Mouse (Mus musculus): ENCODE data around the gene Eef1akmt3.

Eef1akmt3 gene

DNA sequence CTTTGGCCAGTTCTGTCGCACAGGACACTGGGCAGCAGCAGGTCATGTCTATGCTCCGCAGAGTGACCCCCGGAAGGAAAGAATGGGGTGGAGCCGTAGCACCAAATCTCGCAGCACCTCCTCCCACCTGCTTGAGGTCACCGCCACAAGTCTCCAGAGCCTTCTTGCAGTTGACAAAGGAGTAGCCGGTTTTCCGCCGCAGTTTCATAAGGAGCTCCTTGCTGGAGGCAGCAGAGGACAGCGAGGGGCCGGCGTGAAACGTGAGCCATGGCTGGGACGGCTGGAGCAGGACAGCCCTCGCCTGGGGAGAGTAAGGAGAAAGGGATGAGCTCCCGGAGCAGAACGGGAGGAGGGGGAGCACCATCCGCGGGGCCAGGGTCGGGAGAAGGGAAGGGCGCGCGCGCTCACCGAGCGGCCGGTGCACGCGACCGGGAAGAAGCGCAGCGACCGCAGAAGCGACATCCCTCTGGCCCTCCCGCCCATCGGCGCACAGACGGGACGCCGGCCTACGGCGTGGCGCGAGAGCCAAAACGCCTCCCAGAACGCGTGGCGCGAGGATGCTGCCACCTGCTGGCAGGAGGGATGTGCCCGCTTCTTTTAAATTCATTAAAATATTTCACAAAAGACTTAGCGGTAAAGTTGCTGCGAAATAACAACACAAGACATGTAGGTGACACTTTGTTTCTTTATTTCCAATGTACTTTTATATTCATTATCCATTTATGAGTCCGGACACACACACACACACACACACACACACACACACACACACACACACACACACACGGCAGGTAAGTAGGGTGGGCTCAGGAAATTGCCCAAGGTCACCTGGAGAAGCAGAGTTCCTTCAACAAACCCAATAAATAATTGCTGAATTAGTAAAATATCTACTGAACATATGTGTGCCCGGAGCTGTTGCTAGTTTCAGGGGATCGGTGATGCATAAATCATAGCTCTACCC is 10.7 kb downstream of the Eef1akmt3 start, which contains the start of gene Tsfm:
Tsfm (minus strand) TSS at position 505 of the 961 bp plus-strand sequence.
- in situ Hi-C loops (cut with MboI; ENCODE audit: low pct_unique_long_range_greater_than_20kb in 1 of 2, low sequenced_read_pairs in 2 of 2, unreplicated experiment in 1 of 2), result no loop called here

DNA sequence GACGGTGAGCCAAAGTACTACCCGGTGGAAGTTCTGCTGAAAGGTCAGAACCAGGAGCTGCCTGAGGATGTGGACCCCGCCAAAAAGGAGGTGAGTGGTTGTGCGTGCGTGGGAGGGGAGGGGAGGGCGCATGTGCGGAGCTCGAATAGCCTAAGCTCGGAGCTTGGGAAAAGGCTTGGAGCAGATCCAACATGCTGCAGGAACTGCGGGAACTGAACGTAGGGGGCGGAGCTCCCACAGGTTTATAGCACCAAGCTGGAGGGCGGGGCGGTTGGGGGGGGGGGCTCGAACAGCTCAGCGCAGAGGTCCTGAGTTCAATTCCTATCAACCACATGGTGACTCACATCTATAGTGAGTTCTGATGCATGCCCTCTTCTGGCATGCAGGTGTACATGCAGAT is 22.9 kb downstream of the Eef1akmt3 start:
- in situ Hi-C loops (cut with MboI; ENCODE audit: low pct_unique_long_range_greater_than_20kb in 1 of 2, low sequenced_read_pairs in 2 of 2, unreplicated experiment in 1 of 2), result no loop called here

DNA sequence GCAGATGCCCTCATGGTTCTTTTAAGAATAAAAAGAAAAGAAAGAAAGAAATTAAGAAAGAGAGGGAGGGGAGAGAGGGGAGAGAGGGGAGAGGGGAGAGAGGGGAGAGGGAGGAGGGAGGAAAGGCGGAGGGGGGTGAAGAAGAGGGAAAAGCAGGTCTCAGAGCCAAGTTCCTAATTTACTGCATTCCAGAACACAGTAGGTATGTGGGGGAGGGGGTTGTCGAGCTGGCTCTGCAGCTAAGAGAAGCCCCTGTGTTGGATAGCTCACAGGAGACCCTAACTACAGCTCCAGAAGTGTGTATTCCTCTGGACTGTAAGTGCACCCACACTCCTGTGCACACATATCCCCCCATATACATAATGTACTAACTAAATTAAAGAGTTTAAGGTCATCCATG is 24.2 kb downstream of the Eef1akmt3 start:
- in situ Hi-C loops (cut with MboI; ENCODE audit: low pct_unique_long_range_greater_than_20kb in 1 of 2, low sequenced_read_pairs in 2 of 2, unreplicated experiment in 1 of 2), result no loop called here

DNA sequence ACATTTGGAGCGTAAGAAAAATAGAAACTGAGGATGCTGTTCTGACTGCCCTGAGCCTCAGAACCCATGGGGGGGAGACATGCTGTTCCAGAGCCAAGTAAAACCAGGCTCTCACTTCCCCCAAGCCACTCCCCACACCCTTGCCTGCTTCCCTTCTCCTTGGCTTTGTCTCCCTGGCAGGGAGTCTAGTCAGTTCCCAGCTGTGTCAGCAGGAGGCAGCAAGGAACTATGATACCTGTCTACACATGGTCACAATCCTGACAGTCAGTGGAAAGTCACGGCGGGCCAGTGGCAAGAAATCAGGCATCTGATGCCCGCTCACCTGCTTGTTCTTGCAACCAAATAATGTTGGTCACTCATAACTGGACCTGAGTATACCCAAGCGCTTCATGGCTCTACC is 24.8 kb downstream of the Eef1akmt3 start:
- in situ Hi-C loops (cut with MboI; ENCODE audit: low pct_unique_long_range_greater_than_20kb in 1 of 2, low sequenced_read_pairs in 2 of 2, unreplicated experiment in 1 of 2), result no loop called here

DNA sequence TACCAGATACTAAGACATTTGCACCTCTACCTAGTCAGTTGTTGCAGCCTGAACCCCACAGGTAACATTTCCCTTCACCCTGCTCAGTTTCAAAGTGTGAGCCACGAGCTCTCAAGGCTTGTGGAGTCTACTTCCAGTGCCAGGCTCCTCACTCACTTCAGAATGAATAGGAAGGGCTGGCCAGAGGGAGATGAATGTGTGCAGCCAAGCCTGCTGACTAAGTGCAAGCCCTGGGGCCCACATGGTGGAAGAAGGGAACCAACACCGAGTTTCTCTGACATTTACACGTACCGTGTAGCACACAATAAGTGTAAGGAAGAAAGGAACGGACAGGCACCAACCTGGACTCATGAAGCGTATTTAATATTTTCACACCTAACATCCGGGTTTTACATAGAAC is 37.5 kb downstream of the Eef1akmt3 start:
- in situ Hi-C loops (cut with MboI; ENCODE audit: low pct_unique_long_range_greater_than_20kb in 1 of 2, low sequenced_read_pairs in 2 of 2, unreplicated experiment in 1 of 2), result no loop called here

DNA sequence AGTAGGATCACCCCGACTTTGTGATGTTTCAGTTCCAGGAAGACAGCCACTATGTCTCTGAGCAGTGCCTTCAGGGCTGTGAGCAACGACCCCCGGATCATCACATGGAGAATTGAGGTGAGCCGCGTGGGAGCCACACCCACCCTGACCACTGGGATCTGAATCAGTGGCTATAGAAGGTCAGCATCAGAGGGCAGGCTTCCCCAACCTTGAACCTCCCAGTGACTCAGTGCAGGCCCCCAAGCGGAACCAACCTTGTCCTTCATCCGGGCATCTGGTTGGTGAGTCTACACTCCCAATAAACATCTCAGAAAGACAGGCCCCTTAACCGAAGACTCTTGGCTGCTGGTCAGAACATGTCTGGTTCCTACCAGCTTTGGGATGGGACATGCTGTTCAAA is 38.0 kb downstream of the Eef1akmt3 start:
- in situ Hi-C loops (cut with MboI; ENCODE audit: low pct_unique_long_range_greater_than_20kb in 1 of 2, low sequenced_read_pairs in 2 of 2, unreplicated experiment in 1 of 2), result no loop called here

DNA sequence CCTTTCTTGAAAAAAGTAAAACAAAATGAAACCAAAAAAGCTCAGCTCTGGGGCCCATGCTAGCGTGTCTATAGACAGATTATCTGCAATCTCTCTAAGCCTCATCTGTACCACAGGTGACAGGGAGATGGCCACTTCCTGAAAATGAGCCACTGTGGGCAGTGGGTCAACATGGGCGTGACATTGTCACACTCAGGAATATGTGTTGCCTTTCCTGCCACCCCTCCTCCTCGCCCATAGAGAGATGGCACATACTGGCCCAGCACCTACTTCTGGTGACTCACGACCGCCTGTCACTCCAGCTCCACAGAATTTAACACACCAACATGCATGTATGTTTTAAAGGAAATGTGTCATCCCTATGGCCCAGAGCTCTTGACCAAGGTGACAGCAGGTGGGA is 38.5 kb downstream of the Eef1akmt3 start:
- in situ Hi-C loops (cut with MboI; ENCODE audit: low pct_unique_long_range_greater_than_20kb in 1 of 2, low sequenced_read_pairs in 2 of 2, unreplicated experiment in 1 of 2), result no loop called here

DNA sequence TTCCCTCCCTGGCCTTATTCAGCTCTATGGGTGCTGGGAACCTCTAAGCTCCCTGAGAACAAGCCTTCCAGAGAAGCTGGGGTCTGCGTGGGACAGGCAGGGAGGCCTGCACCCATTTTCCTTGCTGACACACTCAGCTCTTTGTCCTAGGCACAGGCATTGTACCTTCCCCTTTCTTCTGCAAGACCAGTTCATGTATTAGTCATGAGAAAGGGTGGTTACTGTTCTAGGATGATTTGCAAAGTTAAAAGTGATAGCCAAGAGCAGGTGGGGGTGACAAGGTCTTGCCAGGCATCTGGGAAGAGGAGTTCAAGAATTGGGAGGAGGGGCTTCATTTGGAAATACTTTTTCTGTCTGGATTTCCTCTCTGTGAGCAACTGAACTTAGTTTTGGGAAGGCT is 39.3 kb downstream of the Eef1akmt3 start:
- in situ Hi-C loops (cut with MboI; ENCODE audit: low pct_unique_long_range_greater_than_20kb in 1 of 2, low sequenced_read_pairs in 2 of 2, unreplicated experiment in 1 of 2), result no loop called here

DNA sequence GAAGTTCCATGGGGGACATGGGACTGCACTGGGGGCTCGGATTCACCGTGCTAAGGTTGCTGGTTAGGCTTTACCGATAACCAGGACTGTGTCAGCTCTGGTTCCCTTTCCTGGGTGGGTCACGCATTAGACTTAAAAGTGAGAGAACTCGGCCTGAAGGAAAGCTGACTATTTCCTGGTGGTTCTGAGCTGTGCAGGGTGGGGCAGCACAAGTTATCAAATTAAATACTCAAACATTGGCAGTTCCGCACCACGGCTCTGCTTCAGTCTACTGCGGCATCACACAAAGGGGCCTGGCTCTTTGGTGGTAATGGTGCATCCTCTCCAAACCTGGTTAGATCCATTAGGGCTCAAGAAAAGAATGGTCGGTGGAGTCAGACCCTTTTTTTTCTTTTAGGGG is 40.0 kb downstream of the Eef1akmt3 start:
- in situ Hi-C loops (cut with MboI; ENCODE audit: low pct_unique_long_range_greater_than_20kb in 1 of 2, low sequenced_read_pairs in 2 of 2, unreplicated experiment in 1 of 2), result no loop called here

DNA sequence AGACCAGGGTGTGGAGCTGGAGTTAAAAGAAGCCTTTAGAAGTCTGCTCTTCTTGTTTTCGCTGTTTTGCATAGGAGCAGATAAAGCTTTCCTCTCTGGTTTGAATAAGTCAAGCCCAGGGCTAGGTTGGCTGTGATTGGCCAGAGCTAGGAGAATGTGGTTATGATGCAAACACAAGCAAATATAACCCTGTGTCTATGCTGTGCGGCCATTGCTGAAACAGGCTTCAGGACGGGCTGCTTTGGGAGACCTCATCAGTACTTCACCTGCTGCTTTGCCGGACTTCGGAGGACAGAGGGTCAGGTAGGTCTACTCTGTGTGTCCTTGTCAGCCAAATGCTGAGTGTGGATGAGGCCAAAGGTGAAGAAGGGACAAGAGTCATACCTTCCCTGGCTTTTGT is 40.8 kb downstream of the Eef1akmt3 start, which contains the start of gene Avil:
Avil (plus strand) TSS at position 181 of the 400 bp plus-strand sequence.
- in situ Hi-C loops (cut with MboI; ENCODE audit: low pct_unique_long_range_greater_than_20kb in 1 of 2, low sequenced_read_pairs in 2 of 2, unreplicated experiment in 1 of 2), result no loop called here

DNA sequence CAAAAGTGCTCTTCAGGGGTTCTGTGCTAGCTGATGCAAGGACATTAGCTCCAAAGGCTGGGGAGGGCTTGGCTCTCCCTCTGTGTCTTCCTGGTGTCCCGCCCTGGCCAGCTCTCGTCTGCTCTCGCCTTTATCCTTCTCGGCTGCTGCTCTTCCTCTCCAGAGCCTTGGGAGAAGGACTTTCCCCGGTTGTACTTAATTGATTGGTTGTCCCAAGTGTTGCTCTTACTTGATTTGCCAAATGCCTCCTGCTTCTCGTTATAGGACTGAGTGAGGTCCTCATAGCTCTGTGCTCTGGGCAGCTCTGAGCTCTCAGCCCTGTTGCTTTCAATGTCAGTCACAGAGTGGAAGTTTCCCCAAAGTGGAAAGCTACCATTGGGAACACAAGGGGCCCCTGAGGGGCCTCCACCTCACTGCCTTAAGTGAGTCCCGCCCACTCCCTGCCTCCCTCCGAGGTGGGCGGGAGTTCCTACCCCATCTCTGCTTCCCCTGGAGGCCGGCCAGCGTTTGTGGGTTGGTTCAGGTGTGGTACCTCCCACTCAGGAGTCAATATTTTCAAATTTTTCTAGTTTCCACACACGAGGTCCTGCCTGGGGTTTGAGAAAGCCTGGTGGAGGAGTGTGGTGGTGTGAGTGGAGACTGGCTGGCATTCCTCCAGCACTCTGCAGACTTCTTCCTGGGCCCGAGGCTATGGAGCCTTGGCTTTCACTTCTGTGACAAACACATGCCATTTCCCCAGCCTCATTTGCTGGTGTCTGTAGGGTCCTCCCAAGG is 43.8 kb downstream of the Eef1akmt3 start:
- in situ Hi-C loops (cut with MboI; ENCODE audit: low pct_unique_long_range_greater_than_20kb in 1 of 2, low sequenced_read_pairs in 2 of 2, unreplicated experiment in 1 of 2), result no loop called here

DNA sequence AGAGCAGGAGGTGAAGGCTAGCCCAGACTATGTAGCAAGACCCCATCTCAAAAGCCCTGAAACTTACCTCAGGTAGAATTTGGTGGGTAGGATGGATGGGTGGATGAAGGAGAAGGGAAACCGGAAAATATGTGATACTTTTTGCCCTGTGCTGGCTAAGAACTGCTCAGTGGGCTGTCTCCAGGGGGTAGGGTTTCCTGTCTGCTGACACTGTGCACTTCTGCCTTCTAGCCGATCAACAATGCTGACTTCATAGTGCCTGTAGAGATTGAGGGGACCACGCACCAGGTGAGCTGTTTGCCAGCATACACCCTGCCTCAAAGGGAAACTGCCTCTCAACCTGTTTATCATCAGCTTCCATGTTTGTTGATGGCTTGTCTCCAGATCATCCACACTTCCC is 47.7 kb downstream of the Eef1akmt3 start:
- in situ Hi-C loops (cut with MboI; ENCODE audit: low pct_unique_long_range_greater_than_20kb in 1 of 2, low sequenced_read_pairs in 2 of 2, unreplicated experiment in 1 of 2), result loop anchor here (5.0 kb wide), 2 partner anchors 66 to 76 kb away; no protein-coding TSS in a partner anchor

DNA sequence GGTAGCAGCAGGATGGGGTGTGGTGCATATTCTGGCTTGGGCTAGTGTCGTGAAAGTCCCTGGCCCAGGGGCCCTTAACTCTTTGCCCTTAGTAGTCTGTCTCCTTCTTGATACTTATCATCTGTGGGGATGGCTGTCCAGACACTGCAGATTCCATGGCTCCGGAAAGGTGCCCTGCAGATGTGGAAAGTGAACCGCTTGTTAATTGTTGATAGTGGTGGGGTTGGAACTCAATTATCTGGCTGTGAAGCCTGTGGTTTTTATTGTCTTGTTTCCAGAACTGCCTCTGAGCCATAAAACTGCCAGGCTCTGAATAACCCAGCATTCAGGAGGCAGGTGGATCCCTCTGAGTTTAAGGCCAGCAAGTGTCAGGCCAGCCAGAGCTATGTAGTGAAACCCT is 49.6 kb downstream of the Eef1akmt3 start:
- in situ Hi-C loops (cut with MboI; ENCODE audit: low pct_unique_long_range_greater_than_20kb in 1 of 2, low sequenced_read_pairs in 2 of 2, unreplicated experiment in 1 of 2), result loop anchor here (5.0 kb wide), 2 partner anchors 64 to 74 kb away; no protein-coding TSS in a partner anchor

DNA sequence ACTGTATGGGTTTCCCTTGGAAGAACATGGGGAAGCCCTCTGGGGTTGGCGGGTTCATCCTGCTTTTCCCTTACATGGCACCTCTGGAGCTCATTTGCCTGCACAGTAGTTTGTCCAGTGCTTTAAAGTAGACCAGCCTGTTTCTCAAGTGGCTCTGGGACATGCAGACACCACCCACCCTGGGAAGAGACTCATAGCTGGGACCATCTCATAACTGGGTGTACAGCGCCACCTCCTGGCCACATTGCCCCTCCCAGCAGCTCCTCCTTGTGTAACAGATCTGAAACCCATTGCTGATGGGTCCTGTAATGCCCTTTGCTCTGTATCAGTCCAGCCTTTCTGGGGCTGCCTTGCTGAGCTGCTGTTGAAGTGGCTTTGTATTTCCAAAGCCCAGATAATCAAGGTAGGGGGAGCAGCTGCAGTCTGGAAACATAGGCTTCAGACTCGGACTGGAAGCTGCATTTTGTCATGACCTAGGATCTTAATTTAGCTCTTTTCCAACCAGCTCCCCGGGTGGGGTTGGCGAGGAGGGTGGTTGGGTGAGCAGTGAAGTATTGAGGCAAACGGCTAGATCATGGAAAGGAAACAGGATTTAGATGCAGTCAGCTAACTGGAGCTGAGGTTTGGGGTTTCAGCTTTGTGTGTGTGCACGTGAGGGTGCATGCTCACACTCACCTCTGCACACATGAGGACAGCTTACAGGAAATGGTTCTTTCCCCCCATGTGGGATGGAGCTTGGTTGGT is 50.8 kb downstream of the Eef1akmt3 start:
- in situ Hi-C loops (cut with MboI; ENCODE audit: low pct_unique_long_range_greater_than_20kb in 1 of 2, low sequenced_read_pairs in 2 of 2, unreplicated experiment in 1 of 2), result loop anchor here (5.0 kb wide), 2 partner anchors 63 to 73 kb away; no protein-coding TSS in a partner anchor

DNA sequence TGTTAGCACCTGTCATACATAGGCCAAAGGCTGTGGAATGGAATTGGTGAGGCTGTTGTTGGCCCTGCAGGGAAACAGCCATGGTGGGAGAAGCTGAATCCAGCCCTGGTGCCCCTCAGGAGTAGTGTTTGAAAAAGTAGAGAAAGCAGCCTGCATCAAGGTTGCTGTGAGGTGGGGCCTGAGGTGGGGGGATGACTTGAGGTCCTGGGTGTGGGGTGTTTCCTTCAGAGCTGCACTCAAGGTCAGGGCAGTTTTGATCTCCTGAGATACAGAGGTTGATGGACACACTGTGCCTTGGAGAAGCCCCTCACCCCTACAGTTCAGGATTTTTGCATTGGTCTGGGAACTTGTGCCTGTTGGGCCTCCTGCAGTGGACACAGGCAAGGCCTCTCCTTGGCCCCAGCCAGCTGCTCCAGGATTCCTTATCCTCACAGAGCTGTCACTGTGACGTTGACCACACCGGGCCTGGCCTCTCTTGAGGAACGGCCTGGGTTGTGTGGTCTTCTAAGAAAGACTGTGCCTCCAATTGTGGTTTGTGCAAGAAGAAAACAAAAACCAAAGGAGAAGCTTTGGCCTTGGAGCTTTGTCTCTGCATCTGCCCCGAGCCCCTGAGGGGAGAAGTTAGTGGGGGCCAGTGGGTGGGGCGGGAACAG is 52.7 kb downstream of the Eef1akmt3 start:
- in situ Hi-C loops (cut with MboI; ENCODE audit: low pct_unique_long_range_greater_than_20kb in 1 of 2, low sequenced_read_pairs in 2 of 2, unreplicated experiment in 1 of 2), result no loop called here

DNA sequence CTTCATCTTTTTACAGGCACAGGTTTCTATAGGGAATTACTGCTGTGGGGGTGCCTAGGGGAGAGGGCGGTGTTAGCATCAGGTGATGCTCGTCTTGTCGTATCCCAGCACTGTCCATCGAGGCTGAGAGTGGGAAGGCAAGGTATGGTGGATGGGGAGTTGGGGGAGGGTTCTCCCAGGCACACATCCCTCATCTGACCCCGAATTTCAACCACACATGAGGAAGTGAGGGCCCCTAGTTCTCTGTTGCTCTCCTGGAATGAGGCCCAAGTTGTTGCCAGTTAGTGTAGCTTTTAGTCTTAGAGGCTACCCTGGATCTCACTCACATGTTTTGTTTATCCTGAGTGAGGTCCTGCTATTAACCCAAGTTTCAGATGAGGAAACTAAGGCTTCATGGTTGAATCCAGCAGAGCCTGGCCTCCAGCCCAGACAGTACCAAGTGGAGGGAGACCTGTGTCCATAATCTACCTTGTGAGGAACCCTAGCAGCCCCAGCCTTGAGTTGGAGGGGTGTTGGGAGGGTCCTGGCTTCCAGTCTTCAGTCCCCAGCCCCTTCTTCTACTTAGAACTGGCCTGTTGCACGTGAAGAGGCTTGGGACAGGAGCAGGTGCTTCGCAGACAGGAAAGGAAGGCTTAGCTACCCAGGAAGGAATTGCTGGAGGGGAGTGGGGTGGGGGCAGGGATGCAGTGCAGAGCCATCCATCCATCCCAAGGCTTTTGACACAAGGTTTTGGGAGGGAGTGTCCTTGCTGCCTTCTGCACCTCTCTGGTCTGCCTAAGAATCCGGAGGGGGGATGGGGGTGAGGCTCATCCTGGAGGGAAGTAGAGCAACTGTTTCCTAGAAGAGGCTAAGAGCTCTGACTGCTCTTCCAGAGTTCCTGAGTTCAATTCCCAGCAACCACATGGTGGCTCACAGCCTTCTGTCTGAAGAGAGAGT is 53.9 kb downstream of the Eef1akmt3 start:
- in situ Hi-C loops (cut with MboI; ENCODE audit: low pct_unique_long_range_greater_than_20kb in 1 of 2, low sequenced_read_pairs in 2 of 2, unreplicated experiment in 1 of 2), result no loop called here

DNA sequence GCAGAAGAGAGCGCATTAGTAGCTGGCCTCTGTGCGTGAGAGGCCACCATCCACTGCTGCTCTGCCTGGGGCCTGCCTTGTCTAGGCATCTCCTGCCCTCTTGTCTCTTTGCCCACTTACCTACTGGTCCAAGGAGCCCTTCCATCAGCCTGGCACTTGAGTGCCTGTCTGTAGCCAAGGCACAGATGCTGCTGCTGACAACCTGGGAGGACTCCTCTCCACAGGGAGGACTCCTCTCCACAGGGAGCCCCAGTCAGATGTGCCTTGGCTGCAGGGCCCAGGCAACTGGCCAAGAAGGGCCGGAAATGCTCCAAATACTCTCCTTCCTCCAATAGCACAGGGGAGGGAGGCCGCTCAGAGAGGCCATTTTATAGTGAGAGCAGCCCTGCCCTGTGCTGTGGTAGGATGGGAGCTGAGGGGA is 54.8 kb downstream of the Eef1akmt3 start:
- in situ Hi-C loops (cut with MboI; ENCODE audit: low pct_unique_long_range_greater_than_20kb in 1 of 2, low sequenced_read_pairs in 2 of 2, unreplicated experiment in 1 of 2), result no loop called here

Data from mouse embryonic stem cell (cell line).